Mouse (Mus musculus): Measurements from ENCODE around the gene Gadl1.

GRCm38 (mm10) chr9:116088912-116089311 lies 179.7 kb downstream of the Gadl1 start:
- TF ChIP-seq TAL1 (conservative IDR thresholded peaks at IDR 0.05; ENCODE audit: low read depth, low read length) (no peak), CTCF (IDR thresholded peaks at IDR 0.05; ENCODE audit: low read depth, low read length) (no peak)

All from G1E (cell line).